Mouse (Mus musculus) spleen, postnatal 4 days (tissue): ENCODE results near the gene Rhoc.
A peak's percentile ranks its signal among the peaks of the same experiment; 100 is the strongest.
"Not testable (repeated sequence)": the region's sequence is repeated elsewhere in the genome, so short reads cannot be mapped to it uniquely, and the experiment has no call there.

ENCODE experiments used
- DNase-seq, 2 experiments: peaks; one replicate each; pipeline ENCODE4 v3.0.0; 2022; ENCODE audit warnings: low spot score in 2 of 2

The Rhoc gene

GRCm38 (mm10) chr3:104785284-104785683 lies 2.9 kb upstream of the Rhoc start:
- no peak for DNase-seq

DNA sequence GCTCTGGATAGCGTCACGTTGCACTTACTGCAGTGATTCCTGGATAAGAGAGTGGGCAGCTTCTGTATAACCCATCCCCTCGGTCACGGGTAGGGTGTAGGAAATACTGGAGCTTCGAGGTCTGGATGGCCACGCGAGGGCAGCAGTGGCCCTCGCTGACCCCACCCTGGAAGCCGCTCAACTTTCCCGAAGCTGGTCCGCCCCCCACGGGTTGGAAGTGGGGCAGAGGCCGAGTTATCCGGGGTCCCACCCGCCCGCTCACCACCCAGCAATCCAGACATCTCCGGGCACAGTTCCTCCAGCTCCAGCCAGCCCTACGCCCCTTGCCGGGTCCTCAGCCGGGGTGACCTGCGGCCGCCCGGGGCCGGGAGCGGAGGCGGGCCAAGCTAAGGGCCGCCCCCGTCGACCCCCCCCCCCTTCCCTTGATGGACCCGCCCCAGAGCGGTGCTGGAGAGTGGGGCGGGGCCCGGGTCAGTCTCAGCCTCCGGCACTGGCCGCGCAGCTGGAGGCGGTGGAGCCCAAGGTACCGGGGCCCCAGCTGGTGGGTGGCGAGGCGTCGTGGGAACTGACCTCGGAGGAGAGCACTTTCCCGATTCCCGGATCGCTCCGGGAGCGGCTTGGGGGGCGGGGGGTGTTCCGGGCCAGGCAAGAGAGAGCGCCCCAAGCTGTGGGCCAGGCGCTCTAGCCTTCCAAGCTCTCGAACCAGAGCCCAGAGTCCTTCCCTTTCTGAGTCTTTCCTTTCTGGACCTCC lies 561 bp downstream of the Rhoc start:
- peak in 1 of 2 experiments; percentile 38 for DNase-seq

- DNase-seq: no peak
Measured at GRCm38 (mm10) chr3:104789312-104789605, 1.1 kb downstream of the Rhoc start.

DNA sequence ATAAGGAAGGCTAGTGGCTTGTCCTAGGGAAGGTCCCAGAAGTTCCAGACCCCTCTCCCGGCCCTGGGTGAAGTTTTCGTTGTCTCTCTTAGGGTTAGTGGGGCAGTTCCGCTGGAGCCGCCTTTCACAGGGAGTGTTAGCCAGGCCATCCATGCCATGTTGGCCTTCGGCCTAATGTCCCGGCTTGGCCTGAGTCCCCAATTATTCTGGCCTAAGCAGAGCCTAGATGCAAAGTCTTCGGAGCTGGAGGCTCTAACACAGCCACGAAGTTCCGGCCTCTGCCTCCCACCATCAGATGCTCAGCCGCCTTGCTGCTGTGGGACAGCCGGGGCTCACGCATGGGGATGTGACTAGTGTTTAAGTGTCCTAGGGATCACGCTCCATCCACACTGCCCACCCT lies 1.6 kb downstream of the Rhoc start:
- no peak for DNase-seq

- DNase-seq: no peak
Measured at GRCm38 (mm10) chr3:104790401-104790937, 2.3 kb downstream of the Rhoc start.

- DNase-seq: no peak
Measured at GRCm38 (mm10) chr3:104791017-104791416, 2.8 kb downstream of the Rhoc start.

- no peak for DNase-seq
Measured at GRCm38 (mm10) chr3:104791671-104792070, 3.5 kb downstream of the Rhoc start.

DNA sequence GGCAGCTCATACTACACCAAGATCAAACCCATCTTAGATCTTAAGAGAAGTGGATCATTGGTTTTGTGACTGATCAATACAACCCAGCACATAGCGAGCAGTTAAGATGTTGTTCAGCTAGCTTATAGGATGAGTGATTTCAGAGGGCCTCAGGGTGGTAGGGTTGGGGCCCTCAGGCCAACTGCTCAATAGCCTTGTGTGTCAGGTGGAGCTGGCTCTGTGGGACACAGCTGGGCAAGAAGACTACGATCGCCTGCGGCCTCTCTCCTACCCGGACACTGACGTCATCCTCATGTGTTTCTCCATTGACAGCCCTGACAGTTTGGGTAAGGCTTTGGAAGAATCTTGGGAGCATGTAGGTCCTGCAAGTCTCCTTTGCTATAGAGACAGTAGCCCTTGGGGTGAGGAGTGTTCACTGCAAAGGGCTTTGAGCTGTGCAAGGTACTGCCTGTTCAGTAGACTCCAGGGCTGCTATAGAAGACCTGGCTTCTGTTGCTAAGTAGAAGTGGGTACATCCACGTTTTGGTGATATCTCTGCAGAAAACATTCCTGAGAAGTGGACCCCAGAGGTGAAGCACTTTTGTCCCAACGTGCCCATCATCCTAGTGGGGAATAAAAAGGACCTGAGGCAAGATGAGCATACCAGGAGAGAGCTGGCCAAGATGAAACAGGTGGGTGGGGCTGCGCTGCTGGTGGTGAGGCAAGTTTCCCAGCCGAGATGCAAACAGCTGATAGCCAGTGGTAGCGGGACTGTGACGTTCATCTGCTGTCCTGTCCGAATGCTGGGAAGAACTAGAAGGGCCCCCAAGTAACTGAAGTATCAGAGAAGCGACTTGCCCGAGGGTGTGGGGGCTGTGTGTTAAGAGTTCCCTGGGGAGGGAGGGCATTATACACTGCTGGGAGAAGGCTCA lies 4.4 kb downstream of the Rhoc start:
- no peak for DNase-seq

DNA sequence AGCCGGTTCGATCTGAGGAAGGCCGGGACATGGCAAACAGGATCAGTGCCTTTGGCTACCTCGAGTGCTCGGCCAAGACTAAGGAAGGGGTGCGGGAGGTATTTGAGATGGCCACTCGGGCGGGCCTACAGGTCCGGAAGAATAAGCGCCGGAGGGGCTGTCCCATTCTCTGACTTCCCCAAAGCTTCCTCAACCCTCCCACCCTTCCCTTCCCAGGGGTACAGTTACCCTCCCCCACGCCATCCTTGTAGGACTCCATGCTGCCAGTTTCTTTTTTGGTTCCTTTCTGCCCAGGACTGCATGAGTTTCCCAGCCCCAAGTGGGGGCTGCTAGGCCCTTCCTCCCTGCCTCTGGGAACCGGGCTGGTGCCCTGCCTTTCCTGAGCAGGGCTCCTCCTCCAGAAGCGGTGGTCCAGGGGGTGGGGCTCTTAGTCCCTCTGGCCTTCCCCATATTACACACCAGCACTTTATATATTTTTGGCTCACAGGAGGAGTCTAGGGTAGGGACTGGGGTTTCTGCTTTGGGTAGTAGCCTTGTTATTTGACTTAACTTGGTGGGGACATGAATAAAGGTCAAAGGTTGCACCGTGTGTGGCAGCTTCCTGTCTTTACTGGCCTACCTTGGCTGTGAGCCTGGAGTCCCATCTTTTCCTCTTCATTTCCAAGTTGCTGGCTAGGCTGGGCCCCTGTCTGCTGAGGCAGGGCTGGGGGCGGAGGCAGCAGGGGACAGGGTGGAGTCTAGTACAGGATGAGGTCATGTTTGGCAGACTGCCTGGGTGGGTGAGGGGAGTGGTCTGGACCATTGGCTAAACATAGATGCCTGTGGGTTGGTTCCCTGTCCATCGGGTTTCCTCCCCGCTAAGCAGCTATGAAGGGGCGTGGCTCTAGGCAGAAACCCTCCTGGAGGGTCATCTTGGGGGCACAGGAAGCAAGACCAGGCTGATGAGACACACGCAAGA lies 6.0 kb downstream of the Rhoc start:
- peak; percentile 71 to 75 for DNase-seq

GRCm38 (mm10) chr3:104794953-104795470 lies 6.8 kb downstream of the Rhoc start:
- no peak for DNase-seq

- no peak for DNase-seq
Measured at GRCm38 (mm10) chr3:104795661-104796340, 7.6 kb downstream of the Rhoc start.

GRCm38 (mm10) chr3:104796430-104797082 lies 8.4 kb downstream of the Rhoc start:
- DNase-seq: no peak

DNA sequence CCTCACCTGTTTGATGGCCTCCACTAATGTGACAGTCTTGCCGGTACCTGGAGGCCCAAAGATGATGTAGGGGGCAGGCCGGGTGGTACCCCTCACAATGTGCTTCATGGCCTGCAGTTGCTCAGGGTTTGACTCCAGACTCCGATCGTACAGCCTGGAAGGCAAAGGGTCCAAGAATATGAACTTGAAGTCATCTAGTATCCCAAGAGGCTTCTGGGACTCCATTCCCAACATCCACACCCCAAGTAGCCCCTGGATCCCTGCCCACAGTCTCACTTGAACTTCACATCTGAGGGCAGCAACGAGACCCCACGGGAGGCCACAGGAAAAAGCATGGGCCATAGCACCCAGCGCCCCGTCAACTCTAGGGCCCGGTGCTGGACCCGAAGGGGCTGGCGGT lies 12.5 kb downstream of the Rhoc start:
- no peak for DNase-seq

DNA sequence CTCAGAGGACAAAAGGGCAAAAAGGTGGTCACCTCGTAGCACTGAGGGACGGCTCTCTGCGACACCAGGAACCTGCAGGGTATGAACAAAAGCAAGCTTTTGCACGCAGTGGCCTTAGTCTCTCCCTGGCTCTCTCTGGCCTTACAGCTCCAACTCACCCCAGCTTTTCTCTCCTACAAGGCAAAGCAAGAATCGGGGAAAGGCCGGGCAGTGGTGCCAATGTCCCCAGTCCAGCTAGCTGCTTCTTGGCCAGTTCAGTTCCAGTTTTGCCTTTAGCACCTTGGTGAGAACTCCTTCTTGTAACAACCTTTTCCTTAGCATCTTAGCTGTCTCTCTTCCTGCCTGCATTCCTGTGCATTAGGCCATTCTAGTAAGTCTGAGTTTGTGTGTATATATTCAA lies 13.3 kb downstream of the Rhoc start:
- no peak for DNase-seq

DNA sequence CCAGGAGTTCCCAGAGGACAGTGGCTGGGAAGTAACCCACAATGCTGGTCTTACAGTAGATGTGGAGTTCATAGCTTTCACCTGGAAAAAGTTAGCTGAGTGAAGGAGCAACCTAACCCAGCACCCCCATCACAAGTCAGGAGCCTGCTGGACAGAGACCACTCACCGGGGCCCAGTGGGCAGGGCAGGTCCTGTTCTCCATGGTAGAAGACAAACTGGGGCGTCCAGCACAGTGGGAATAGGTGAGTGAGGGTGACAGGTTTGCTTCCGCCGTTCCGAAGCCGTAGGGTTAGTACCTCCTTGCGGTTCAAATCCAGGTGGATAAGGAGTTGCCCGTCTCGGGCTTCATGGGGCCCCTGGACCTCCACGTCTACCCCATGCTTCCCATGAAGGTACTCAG lies 16.1 kb downstream of the Rhoc start:
- no peak for DNase-seq

- DNase-seq: no peak
Measured at GRCm38 (mm10) chr3:104805539-104805938, 17.4 kb downstream of the Rhoc start.

- DNase-seq: no peak
Measured at GRCm38 (mm10) chr3:104811752-104812151, 23.6 kb downstream of the Rhoc start.

DNA sequence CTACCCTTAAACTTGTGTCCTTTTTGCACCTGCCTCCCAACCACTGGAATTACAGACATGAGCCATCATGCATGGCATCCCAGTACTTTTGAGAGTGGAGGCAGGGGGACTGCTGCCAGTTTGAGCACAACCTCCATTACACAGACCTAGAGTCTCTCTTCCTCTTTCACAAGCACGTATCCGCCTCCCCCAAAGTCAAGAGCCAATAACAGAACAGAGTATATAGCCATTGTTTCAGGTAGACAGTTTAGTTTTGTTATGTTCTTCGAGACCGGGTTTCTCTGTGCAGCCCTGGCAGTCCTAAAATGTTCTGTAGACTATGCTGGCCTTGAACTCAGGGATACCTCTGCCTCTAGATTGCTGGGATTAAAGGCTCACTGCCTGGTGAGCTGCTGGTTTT lies 24.1 kb downstream of the Rhoc start:
- no peak for DNase-seq

DNA sequence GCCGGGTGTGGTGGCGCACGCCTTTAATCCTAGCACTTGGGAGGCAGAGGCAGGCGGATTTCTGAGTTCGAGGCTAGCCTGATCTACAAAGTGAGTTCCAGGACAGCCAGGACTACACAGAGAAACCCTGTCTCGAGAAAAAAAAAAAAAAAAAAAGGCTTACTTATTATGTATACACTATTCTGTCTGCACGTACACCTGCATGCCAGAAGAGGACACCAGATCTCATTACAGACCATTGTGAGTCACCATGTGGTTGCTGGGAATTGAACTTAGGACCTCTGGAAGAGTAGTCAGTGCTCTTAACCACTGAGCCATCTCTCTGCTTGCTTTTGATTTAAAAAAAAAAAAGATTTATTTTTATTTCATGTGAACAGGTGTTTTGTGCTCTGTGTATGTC lies 25.1 kb downstream of the Rhoc start:
- not testable (repeated sequence) for DNase-seq

- no peak for DNase-seq
Measured at GRCm38 (mm10) chr3:104814746-104815145, 26.6 kb downstream of the Rhoc start.
